Mouse (Mus musculus): ENCODE data around the gene Kcnn4.

Gene Kcnn4

DNA sequence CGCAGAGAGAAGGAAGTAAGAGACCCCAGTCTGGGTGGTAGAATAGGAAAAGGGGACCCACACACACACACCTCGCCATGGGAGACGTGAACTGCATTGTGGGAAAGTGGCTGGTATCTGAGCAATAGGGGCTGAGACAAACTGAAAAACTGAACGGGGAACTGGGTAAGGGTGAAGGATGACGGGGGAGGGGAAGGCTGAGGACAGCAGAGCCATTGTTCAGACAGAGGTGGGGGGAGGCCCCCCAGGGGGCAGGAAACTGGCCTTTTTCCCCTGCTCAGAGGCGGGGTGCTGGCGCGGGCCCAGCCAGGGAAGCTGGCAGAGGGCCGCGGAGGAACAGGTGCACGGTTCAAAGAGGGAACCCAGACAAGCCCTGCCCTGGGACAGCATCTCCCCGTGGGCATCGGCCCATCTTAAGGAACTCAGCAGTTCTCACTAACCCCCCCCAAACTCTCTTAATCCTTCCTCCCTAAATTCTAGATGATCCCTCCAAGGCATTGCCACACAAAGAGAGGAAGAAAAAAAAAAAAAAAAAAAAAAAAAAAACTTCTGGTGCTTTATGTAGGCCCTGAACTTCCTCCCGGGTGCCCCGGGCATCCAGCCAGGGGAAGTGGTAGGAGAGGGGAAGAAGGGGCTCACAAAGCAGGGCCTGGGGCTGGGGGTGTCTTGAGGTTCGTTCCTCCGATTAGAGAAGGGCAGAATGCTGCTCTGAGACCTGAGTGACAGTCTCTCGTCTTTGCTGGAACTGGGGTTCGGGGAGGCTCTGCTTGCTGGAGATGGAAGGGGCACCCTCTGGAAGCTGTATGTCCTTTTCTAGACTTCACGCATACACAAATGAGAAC is 3.7 kb downstream of the Kcnn4 start:
- H3K27me3 ChIP-seq (ENCODE audit: control insufficient read depth, insufficient read depth, low read length, poor library complexity, severe bottlenecking): no peaks in the 10 kb centered on the region
- H3K36me3 ChIP-seq (ENCODE audit: control insufficient read depth, insufficient read depth, low read length, poor library complexity, severe bottlenecking): no peaks in the 10 kb centered on the region
- DNase-seq (ENCODE audit: low read depth, low spot score): peak; percentile 69

DNA sequence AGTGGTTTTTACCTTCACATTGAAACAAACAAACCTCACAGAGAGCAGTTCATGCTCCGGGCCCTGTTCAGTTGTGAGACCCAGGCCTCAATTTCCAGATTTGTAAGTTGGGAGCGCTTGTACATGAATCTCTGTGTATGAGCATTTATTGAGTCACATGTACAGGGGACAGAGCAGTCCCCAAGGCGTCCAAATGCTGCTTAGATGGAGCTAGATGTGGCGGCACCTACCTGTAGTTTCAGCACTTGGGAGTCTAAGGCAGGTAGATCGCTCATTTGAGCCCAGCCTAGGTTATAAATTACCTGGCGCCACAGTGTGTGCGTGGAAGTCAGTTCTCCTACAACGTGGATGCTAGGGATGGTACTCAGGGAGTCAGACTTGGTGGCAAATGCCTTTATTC is 6.4 kb downstream of the Kcnn4 start:
- DNase-seq (ENCODE audit: low read depth, low spot score): no peak
- Histone ChIP-seq H3K27me3 (ENCODE audit: control insufficient read depth, insufficient read depth, low read length, poor library complexity, severe bottlenecking) (no peaks in the 10 kb centered on the region), H3K36me3 (ENCODE audit: control insufficient read depth, insufficient read depth, low read length, poor library complexity, severe bottlenecking) (no peaks in the 10 kb centered on the region)

- H3K27me3 ChIP-seq (ENCODE audit: control insufficient read depth, insufficient read depth, low read length, poor library complexity, severe bottlenecking): no peaks in the 10 kb centered on the region
- DNase-seq (ENCODE audit: low read depth, low spot score): no peak
- H3K36me3 ChIP-seq (ENCODE audit: control insufficient read depth, insufficient read depth, low read length, poor library complexity, severe bottlenecking): no peaks in the 10 kb centered on the region
Observed at GRCm38 (mm10) chr7:24377091-24377865, 7.2 kb downstream of the Kcnn4 start.

- DNase-seq (ENCODE audit: low read depth, low spot score): no peak
- Histone ChIP-seq H3K27me3 (ENCODE audit: control insufficient read depth, insufficient read depth, low read length, poor library complexity, severe bottlenecking) (no peaks in the 10 kb centered on the region), H3K36me3 (ENCODE audit: control insufficient read depth, insufficient read depth, low read length, poor library complexity, severe bottlenecking) (no peaks in the 10 kb centered on the region)
Observed at GRCm38 (mm10) chr7:24378049-24378701, 8.1 kb downstream of the Kcnn4 start.

GRCm38 (mm10) chr7:24379934-24380333 is 9.9 kb downstream of the Kcnn4 start:
- peak; percentile 51 for DNase-seq (ENCODE audit: low read depth, low spot score)

DNA sequence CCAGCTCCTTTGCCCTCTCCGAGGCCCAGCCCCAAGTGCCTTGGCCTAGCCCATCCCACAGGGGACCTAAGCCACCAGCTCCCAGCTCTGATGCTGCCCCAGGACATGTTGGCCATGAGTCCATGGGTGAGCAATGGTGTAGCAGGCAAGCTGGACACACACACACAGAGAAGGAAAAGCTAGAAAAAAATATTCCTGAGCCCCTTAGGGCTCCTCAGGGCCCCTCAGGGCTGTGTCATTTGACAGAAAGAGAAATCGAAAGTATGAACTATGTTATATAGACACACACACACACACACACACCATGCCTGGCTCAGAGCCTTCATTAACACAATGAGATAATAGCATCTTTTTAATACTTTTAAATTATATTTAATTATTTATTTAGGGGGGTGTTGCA is 10.3 kb downstream of the Kcnn4 start:
- no peaks in the 10 kb centered on the region for H3K36me3 ChIP-seq (ENCODE audit: control insufficient read depth, insufficient read depth, low read length, poor library complexity, severe bottlenecking)
- no peaks in the 10 kb centered on the region for H3K27me3 ChIP-seq (ENCODE audit: control insufficient read depth, insufficient read depth, low read length, poor library complexity, severe bottlenecking)
- DNase-seq (ENCODE audit: low read depth, low spot score): no peak

More at GRCm38 (mm10) chr7:24379934-24380333, 9.9 kb downstream of the Kcnn4 start:
- Histone ChIP-seq H3K36me3 (ENCODE audit: control insufficient read depth, insufficient read depth, low read length, poor library complexity, severe bottlenecking) (no peaks in the 10 kb centered on the region), H3K27me3 (ENCODE audit: control insufficient read depth, insufficient read depth, low read length, poor library complexity, severe bottlenecking) (no peaks in the 10 kb centered on the region)

- DNase-seq (ENCODE audit: low read depth, low spot score): no peak
- Histone ChIP-seq H3K36me3 (ENCODE audit: control insufficient read depth, insufficient read depth, low read length, poor library complexity, severe bottlenecking) (no peaks in the 10 kb centered on the region), H3K27me3 (ENCODE audit: control insufficient read depth, insufficient read depth, low read length, poor library complexity, severe bottlenecking) (no peaks in the 10 kb centered on the region)
Observed at GRCm38 (mm10) chr7:24382730-24383372, 12.8 kb downstream of the Kcnn4 start.

DNA sequence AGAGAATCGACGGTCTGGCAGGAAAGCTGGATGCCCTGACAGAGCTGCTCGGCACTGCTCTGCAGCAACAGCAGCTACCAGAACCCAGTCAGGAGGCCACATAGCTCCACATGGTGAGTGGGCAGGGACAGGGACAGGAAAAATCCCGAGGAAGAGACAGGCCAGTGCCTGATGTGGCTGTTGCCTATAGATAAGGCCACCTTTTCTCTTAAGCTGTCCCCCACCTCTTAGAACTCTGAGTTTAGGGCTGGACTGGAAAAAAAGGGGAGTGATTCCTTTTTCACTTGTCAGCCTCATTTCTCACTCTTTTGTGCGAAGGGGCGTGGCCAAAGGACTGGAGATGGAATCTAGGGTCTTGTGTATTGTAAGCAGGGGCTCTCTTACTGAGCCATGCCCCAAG is 14.0 kb downstream of the Kcnn4 start:
- no peak for DNase-seq (ENCODE audit: low read depth, low spot score)
- Histone ChIP-seq H3K36me3 (ENCODE audit: control insufficient read depth, insufficient read depth, low read length, poor library complexity, severe bottlenecking) (no peaks in the 10 kb centered on the region), H3K27me3 (ENCODE audit: control insufficient read depth, insufficient read depth, low read length, poor library complexity, severe bottlenecking) (no peaks in the 10 kb centered on the region)

GRCm38 (mm10) chr7:24384827-24385226 is 14.8 kb downstream of the Kcnn4 start:
- DNase-seq (ENCODE audit: low read depth, low spot score): peak; percentile 85
- Histone ChIP-seq H3K36me3 (ENCODE audit: control insufficient read depth, insufficient read depth, low read length, poor library complexity, severe bottlenecking) (no peaks in the 10 kb centered on the region), H3K27me3 (ENCODE audit: control insufficient read depth, insufficient read depth, low read length, poor library complexity, severe bottlenecking) (no peaks in the 10 kb centered on the region)

DNA sequence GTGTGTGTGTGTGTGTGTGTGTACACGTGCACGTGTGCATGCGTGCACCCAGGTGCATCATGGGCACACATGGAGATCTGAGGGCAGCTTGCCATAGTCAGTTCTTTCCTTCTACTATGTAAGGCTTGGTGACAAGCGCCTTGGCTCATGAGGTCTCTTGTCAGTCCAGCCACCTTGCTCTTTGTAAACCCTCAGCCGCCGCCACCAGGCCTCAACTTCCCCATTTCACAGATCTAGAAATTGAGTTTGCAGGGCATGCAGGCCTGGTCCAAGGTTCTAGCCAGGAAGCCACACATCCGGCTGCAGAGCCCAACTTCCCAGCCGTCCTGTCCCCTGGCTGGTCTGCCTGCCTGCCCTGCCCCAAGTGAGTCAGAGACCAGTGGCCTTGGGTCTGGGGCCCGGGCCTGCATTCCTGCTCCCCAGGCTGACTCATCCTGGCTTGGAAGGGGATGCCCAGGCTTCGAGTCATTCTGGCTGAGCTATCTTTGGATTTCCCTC is 17.0 kb downstream of the Kcnn4 start:
- DNase-seq (ENCODE audit: low read depth, low spot score): no peak
- Histone ChIP-seq H3K27me3 (ENCODE audit: control insufficient read depth, insufficient read depth, low read length, poor library complexity, severe bottlenecking) (no peaks in the 10 kb centered on the region), H3K36me3 (ENCODE audit: control insufficient read depth, insufficient read depth, low read length, poor library complexity, severe bottlenecking) (no peaks in the 10 kb centered on the region)

DNA sequence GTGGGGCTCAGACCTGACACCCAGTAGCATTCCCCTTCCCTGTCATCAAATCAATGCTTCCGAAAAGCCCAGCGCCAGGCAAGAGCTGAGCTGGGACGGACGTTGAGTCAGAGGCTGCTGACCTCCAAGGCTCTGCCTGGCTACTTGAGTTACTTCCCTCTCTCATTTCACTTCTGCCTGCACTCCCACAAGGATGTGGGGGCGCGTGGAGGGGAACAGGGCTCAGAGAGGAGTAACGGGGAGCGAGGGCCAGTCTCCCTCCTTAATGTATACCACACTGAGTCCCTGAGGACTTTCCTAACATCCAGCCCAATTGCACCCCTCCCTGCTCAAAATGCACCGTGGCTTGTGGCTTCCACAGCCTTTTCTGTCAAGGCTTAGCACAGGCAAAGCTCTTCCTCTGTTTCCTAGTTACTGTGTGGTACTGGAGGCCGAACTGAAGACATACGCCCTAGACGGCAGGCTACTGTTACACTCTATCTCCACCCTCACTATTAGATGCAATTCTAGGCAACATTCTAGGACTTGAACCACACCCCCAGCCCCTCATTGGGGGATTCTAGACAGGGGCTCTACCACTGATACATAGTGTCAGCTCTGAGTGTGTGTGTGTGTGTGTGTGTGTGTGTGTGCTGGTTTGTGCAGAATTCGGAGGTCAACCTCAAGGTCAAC is 19.6 kb downstream of the Kcnn4 start:
- DNase-seq (ENCODE audit: low read depth, low spot score): no peak
- H3K36me3 ChIP-seq (ENCODE audit: control insufficient read depth, insufficient read depth, low read length, poor library complexity, severe bottlenecking): no peaks in the 10 kb centered on the region
- no peaks in the 10 kb centered on the region for H3K27me3 ChIP-seq (ENCODE audit: control insufficient read depth, insufficient read depth, low read length, poor library complexity, severe bottlenecking)

GRCm38 (mm10) chr7:24390512-24390911 is 20.4 kb downstream of the Kcnn4 start:
- no peak for DNase-seq (ENCODE audit: low read depth, low spot score)
- Histone ChIP-seq H3K27me3 (ENCODE audit: control insufficient read depth, insufficient read depth, low read length, poor library complexity, severe bottlenecking) (no peaks in the 10 kb centered on the region), H3K36me3 (ENCODE audit: control insufficient read depth, insufficient read depth, low read length, poor library complexity, severe bottlenecking) (no peaks in the 10 kb centered on the region)

DNA sequence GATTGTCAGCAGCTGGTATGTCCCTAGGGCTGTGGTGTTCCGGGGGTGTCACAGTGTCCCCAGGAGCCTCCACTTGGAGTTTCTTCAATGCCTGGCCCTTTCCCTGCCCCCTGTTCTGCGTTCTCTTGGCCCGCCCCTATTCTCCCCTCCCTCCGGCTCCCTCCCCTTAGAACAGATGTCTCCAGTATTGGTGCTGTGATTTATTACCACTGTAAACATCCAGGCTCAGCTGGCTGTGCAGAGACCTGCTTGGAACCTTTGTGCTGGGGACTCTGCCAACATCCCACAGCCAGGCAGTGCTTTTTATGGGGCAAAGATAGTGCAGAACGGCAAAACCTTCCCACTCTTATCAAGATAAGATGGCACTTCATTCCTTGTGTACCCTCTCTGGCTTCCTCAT is 21.0 kb downstream of the Kcnn4 start:
- no peaks in the 10 kb centered on the region for H3K27me3 ChIP-seq (ENCODE audit: control insufficient read depth, insufficient read depth, low read length, poor library complexity, severe bottlenecking)
- no peaks in the 10 kb centered on the region for H3K36me3 ChIP-seq (ENCODE audit: control insufficient read depth, insufficient read depth, low read length, poor library complexity, severe bottlenecking)
- DNase-seq (ENCODE audit: low read depth, low spot score): no peak

DNA sequence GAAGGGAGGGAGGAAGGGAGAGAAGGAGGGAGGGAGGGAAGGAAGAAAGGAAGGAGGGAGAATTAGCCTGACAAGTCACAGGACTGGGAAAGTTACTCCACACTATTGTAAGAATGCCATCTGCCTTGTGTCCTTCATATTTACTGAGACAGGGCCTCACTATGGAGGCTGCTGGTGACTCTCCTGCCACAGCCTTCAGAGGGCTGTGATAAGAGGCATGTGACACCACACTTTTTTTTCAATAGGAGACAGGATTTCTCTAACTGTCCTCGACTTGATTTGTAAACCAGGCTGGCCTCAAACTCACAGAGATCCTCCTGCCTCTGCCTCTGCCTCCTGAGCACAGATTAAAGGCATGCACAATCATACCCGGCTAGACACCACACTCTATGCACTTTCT is 21.6 kb downstream of the Kcnn4 start:
- no peak for DNase-seq (ENCODE audit: low read depth, low spot score)
- H3K27me3 ChIP-seq (ENCODE audit: control insufficient read depth, insufficient read depth, low read length, poor library complexity, severe bottlenecking): no peaks in the 10 kb centered on the region
- no peaks in the 10 kb centered on the region for H3K36me3 ChIP-seq (ENCODE audit: control insufficient read depth, insufficient read depth, low read length, poor library complexity, severe bottlenecking)
